Comparison of ENCODE assay signal across 8 mouse cellular contexts in the genomic region with DNA sequence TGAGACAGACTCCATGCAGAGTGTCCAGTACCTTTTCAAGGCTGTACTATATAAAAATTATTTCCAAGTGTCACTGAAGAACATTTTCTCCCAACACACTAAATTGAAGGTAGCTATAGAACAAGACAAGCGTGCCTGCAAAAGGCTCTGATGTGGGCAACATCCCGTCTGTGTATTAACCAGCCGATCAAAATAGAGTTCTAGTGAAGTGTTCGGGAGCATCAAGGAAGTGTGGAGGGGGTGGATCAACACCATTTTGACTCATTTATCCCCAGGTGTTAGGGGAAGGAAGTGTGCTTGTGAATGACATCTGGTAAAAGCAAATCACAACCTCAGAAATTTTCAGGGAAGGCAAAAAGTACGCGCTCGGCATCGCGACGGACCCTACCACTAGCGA. TPM values are rescaled to one million over a fixed set of nuclear protein-coding genes. Genes with fewer than 3 reads are reported as not detected.
A peak's percentile ranks its signal among the peaks of the same experiment; 100 is the strongest.
DNase-seq lines count a peak whose midpoint lies in the region; ATAC-seq and TF ChIP-seq lines count a peak whose summit lies in the region.

No protein-coding gene starts in this region.

- H3K27me3 ChIP-seq in cerebellum, adult 2 months (ENCODE audit: control insufficient read depth, insufficient read depth, low read length) = no peaks in the 10 kb centered on the region
- peaks cover 40% of the 10 kb centered on the region for H3K27me3 ChIP-seq in lung, embryonic 14.5 days (ENCODE audit: insufficient read depth, low read length)
- peaks cover 30% of the 10 kb centered on the region for H3K27me3 ChIP-seq in intestine, embryonic 15.5 days (replicated peaks)
- peaks cover 6% of the 10 kb centered on the region for H3K27me3 ChIP-seq in neural tube, embryonic 14.5 days (ENCODE audit: control insufficient read depth, insufficient read depth, low read length)

- H3K4me3 ChIP-seq in cerebellum, adult 2 months (replicated peaks; ENCODE audit: insufficient read depth, low read depth, low read length) = peak overlapping the region; percentile 90
- H3K4me3 ChIP-seq in lung, embryonic 14.5 days (ENCODE audit: low read depth, low read length) = peak overlapping the region; percentile 40
- H3K4me3 ChIP-seq in intestine, embryonic 15.5 days (replicated peaks) = peak overlapping the region; percentile 43
- H3K4me3 ChIP-seq in neural tube, embryonic 14.5 days (ENCODE audit: low read depth, low read length) = peak overlapping the region; percentile 53

- no peak for TF ChIP-seq CTCF in cerebellum, adult 2 months (IDR thresholded peaks at IDR 0.05; ENCODE audit: borderline replicate concordance, insufficient read depth, low read depth, low read length)
- no peak for TF ChIP-seq CTCF in lung, embryonic 14.5 days (IDR thresholded peaks at IDR 0.05; ENCODE audit: low read depth)

- DNase-seq in cerebellum, adult 2 months = peak in 1 of 2 experiments; percentile 52
- no peak for DNase-seq in cerebellum, adult 11 months
- DNase-seq in lung, embryonic 14.5 days = no peak
- DNase-seq in lung, postnatal 4 days = no peak
- DNase-seq in adrenal gland, postnatal 10 days = no peak
- no peak for DNase-seq in thymus, adult 18-20 months

- H3K36me3 ChIP-seq in lung, embryonic 14.5 days (ENCODE audit: insufficient read depth) = no peaks in the 10 kb centered on the region
- H3K36me3 ChIP-seq in intestine, embryonic 15.5 days = no peaks in the 10 kb centered on the region
- H3K36me3 ChIP-seq in neural tube, embryonic 14.5 days (ENCODE audit: control insufficient read depth, insufficient read depth, low read length) = no peaks in the 10 kb centered on the region

- peak overlapping the region; percentile 99; the same call in 1 of the 2 replicates for H3K27ac ChIP-seq in cerebellum, adult 2 months (ENCODE audit: insufficient read depth, low read length)
- no peak overlapping the region for H3K27ac ChIP-seq in lung, embryonic 14.5 days (ENCODE audit: low read depth)
- H3K27ac ChIP-seq in intestine, embryonic 15.5 days = no peak overlapping the region
- no peak overlapping the region for H3K27ac ChIP-seq in neural tube, embryonic 14.5 days (ENCODE audit: low read depth, low read length)

- 3% methylated on average over 11 of the region's 11 CpGs for WGBS in cerebellum, adult 2 months
- WGBS in lung, embryonic 14.5 days = 7% methylated on average over 11 of the region's 11 CpGs
- WGBS in intestine, embryonic 15.5 days = 9% methylated on average over 11 of the region's 11 CpGs
- 9% methylated on average over 11 of the region's 11 CpGs for WGBS in neural tube, embryonic 14.5 days

- H3K9me3 ChIP-seq in lung, embryonic 14.5 days (ENCODE audit: low read depth, low read length) = no peaks in the 10 kb centered on the region
- no peaks in the 10 kb centered on the region for H3K9me3 ChIP-seq in intestine, embryonic 15.5 days
- no peaks in the 10 kb centered on the region for H3K9me3 ChIP-seq in neural tube, embryonic 14.5 days (ENCODE audit: control insufficient read depth, low read length)

- peak overlapping the region; percentile 82 for H3K4me2 ChIP-seq in lung, embryonic 14.5 days
- peak overlapping the region; percentile 89 for H3K4me2 ChIP-seq in intestine, embryonic 15.5 days (replicated peaks)
- H3K4me2 ChIP-seq in neural tube, embryonic 14.5 days (ENCODE audit: low read depth, low read length) = peak overlapping the region; percentile 99

- 0 out of 2 replicates have a peak, but pooled peaks have one; percentile 0 for TF ChIP-seq POLR2A in cerebellum, adult 2 months (IDR thresholded peaks at IDR 0.05; ENCODE audit: borderline replicate concordance, insufficient read depth, low read length)

- H3K4me1 ChIP-seq in cerebellum, adult 2 months (ENCODE audit: control insufficient read depth, insufficient read depth, low read length) = peaks cover 10% of the 10 kb centered on the region; the same call in 1 of the 2 replicates
- H3K4me1 ChIP-seq in lung, embryonic 14.5 days (ENCODE audit: insufficient read depth) = peaks cover 4% of the 10 kb centered on the region; the same call in 1 of the 2 replicates
- H3K4me1 ChIP-seq in intestine, embryonic 15.5 days (replicated peaks) = peaks cover 6% of the 10 kb centered on the region; the same call in 1 of the 2 replicates
- no peaks in the 10 kb centered on the region for H3K4me1 ChIP-seq in neural tube, embryonic 14.5 days (ENCODE audit: control insufficient read depth, insufficient read depth, low read length)

- H3K9ac ChIP-seq in lung, embryonic 14.5 days = 0 out of 2 replicates have a peak overlapping the region, but pooled peaks have one; percentile 9
- no peak overlapping the region for H3K9ac ChIP-seq in intestine, embryonic 15.5 days
- H3K9ac ChIP-seq in neural tube, embryonic 14.5 days (replicated peaks; ENCODE audit: low read depth, low read length) = peak overlapping the region; percentile 64; the same call in 1 of the 2 replicates

- ATAC-seq in lung, embryonic 14.5 days (ENCODE audit: insufficient read depth) = no peak
- ATAC-seq in intestine, embryonic 15.5 days = no peak
- no peak for ATAC-seq in neural tube, embryonic 14.5 days (ENCODE audit: low read depth)

RNA-seq across cellular contexts. Expression of gene Kcnip4, which starts 0.7 kb away (rescaled TPM):
- polyA plus RNA-seq in cerebellum, adult 2 months (2012; rRNA removed) = 93.6 and 105 TPM in 2 replicates
- polyA plus RNA-seq in lung, embryonic 14.5 days (2014; fragmentation: Nextera tagmentation; extraction: Ambion mirVana) = 0.68 and 1.1 TPM in 2 replicates
- 2.1 and 3.0 TPM in 2 replicates for polyA plus RNA-seq in intestine, embryonic 15.5 days (2015; fragmentation: Nextera tagmentation; extraction: Ambion mirVana)
- polyA plus RNA-seq in neural tube, embryonic 14.5 days (2014; fragmentation: Nextera tagmentation; extraction: Ambion mirVana) = 22.4 and 26.1 TPM in 2 replicates
- 1 to 10 TPM; 2.9 to 3.3 TPM for total RNA-seq in adrenal gland, postnatal 10 days (2021)

Comparison
In these comparisons a context has a peak if more than half of its experiments do, and no peak if none do; other contexts are left out.
1. H3K4me3 ChIP-seq: peak in every context shown above with its lines; median percentile 90 in cerebellum, adult 2 months; 53 in neural tube, embryonic 14.5 days; 43 in intestine, embryonic 15.5 days; 40 in lung, embryonic 14.5 days.